ENCODE assay signal across 8 mouse cellular contexts in the genomic region with DNA sequence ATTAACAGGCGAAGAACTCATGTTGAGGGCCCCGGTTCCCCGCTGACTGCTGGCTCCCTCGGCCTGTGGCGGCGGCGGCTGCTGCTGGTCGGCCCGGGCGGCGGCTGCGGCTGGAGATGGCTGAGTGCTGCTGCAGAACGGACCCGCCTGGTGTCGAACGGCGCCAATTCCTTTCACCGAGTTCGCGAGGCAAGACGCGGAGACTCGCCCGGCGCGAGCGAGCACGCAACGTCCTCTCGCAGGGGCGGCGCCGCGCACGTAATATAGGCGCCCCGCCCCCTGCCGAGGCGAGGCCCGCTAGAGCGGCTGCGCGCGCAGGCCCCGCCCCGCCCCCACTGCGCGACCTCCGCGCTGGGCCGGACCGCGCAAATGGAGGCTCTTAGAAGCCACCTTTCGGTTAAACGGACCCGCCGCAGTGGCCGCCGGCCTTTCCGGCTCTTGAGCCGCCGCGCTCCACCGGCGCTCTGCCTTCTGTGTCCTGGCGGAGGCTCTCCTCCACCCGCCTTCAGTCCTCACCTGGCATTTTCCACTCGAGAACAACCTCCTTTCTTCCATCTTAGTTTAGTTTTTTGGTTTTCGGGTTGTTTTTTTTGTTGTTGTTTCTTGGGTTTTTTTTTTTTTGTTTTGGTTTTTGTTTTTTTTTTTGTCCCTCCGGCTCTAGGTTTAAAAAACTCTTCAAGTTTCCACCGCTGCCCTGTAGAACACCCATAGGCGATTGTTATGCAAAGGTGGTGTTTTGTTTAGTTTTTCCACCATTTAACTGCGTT. TPM values are rescaled to one million over a fixed set of nuclear protein-coding genes. Genes with fewer than 3 reads are reported as not detected.
DNase-seq lines count a peak whose midpoint lies in the region; ATAC-seq lines count a peak whose summit lies in the region.

A gene (minus strand): TSS at position 247 of the 767 bp plus-strand sequence.

- peak; percentile 92 for DNase-seq in R1 (ENCODE audit: low read depth, low spot score)
- peak; percentile 97 to 99 for DNase-seq in cerebellum, postnatal 25 days
- DNase-seq in frontal cortex, postnatal 36 days (ENCODE audit: low spot score in 2 of 2): peak; percentile 93 to 97
- peak; percentile 94 to 97 for DNase-seq in left cerebral cortex, adult 18-20 months (ENCODE audit: low spot score in 2 of 2)
- DNase-seq in right cerebral cortex, adult 18-20 months: peak; percentile 96
- DNase-seq in urinary bladder, postnatal 10 days (ENCODE audit: low spot score): peak; percentile 81

- H3K4me2 ChIP-seq in hindbrain, embryonic 15.5 days: peak within 1 kb of the TSS; percentile 80

- 0% methylated on average over 59 of the region's 73 CpGs for WGBS in hindbrain, embryonic 15.5 days
- WGBS in macrophage (ENCODE audit: missing documents): under 1% methylated on average over 73 of the region's 73 CpGs

- H3K27me3 ChIP-seq in hindbrain, embryonic 15.5 days: no peaks in the 10 kb centered on the region

- H3K4me3 ChIP-seq in hindbrain, embryonic 15.5 days: peak within 1 kb of the TSS; percentile 80
- peak within 1 kb of the TSS; percentile 50 for H3K4me3 ChIP-seq in macrophage (ENCODE audit: inconsistent target)

- peak within 1 kb of the TSS; percentile 97 for H3K27ac ChIP-seq in hindbrain, embryonic 15.5 days (replicated peaks)
- H3K27ac ChIP-seq in macrophage: peak within 1 kb of the TSS; percentile 86

- peaks cover 30% of the 10 kb centered on the region for H3K4me1 ChIP-seq in hindbrain, embryonic 15.5 days (replicated peaks)

- peaks cover 35% of the 10 kb centered on the region for H3K79me2 ChIP-seq in macrophage (ENCODE audit: inconsistent target)

- H3K9ac ChIP-seq in hindbrain, embryonic 15.5 days: peak within 1 kb of the TSS; percentile 100

- ATAC-seq in hindbrain, embryonic 15.5 days (ENCODE audit: low FRiP score, low read depth): peak; percentile 91

- no peaks in the 10 kb centered on the region for H3K9me3 ChIP-seq in hindbrain, embryonic 15.5 days

- H3K36me3 ChIP-seq in hindbrain, embryonic 15.5 days: peaks cover 16% of the 10 kb centered on the region
- peaks cover 3% of the 10 kb centered on the region for H3K36me3 ChIP-seq in macrophage (ENCODE audit: inconsistent target)

RNA-seq across cellular contexts. Expression of the gene that starts here (rescaled TPM):
- polyA plus RNA-seq in hindbrain, embryonic 15.5 days (2015; fragmentation: Nextera tagmentation; extraction: Ambion mirVana): 278 and 287 TPM in 2 replicates
- 100 to 1,000 TPM; 419 to 428 TPM for total RNA-seq in left cerebral cortex, adult 18-20 months (2021)
- total RNA-seq in macrophage (2018; cell fraction: chromatin; rRNA removed): 1,000 to 10,000 TPM in 7 of 26 experiments, 100 to 1,000 TPM in 19; 385 to 1,117 (median 874) TPM
- total RNA-seq in macrophage (2018; cell fraction: cytosol; rRNA removed): 100 to 1,000 TPM; 206 to 314 (median 259) TPM
- 100 to 1,000 TPM; 322 to 777 (median 453) TPM for total RNA-seq in macrophage (2018; cell fraction: nucleus; rRNA removed)
- polyA plus RNA-seq in macrophage (2018): 232 to 437 TPM (median 252 TPM) in 3 replicates

Comparison
In these comparisons a context has a peak if more than half of its experiments do, and no peak if none do; other contexts are left out.
1. Peak in every context shown above with its lines: DNase-seq, ATAC-seq, H3K4me3 ChIP-seq and H3K27ac ChIP-seq.